Mouse (Mus musculus): ENCODE measurements around the gene Pcdh15. TPM values are rescaled to one million over a fixed set of nuclear protein-coding genes. Genes with fewer than 3 reads are reported as not detected.

Gene Pcdh15
- total RNA-seq, 4 experiments from 2014 or later = 15.2 to 28.9 (median 19.3) TPM

DNA sequence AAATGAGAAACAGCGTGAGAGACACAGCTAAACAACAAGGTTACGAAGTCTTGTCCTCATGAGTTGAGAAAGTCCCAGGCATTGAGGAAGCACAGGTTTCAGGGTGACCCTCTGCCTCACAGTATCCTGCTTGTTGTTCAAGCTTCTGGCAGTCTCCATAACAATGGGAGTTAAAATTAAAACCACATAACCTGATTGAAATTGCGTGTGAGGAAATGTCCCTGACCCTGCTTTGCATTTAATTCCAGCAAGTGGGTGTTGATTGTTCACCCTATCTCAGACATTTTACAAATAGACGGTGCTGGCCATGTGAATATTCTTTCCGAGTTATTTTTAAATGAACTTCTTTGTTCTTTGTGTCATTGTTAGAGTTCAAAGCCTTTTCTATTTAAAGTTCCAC lies 1171.8 kb downstream of the Pcdh15 start:
- DNase-seq (ENCODE audit: low spot score in 2 of 2) = no peak

DNA sequence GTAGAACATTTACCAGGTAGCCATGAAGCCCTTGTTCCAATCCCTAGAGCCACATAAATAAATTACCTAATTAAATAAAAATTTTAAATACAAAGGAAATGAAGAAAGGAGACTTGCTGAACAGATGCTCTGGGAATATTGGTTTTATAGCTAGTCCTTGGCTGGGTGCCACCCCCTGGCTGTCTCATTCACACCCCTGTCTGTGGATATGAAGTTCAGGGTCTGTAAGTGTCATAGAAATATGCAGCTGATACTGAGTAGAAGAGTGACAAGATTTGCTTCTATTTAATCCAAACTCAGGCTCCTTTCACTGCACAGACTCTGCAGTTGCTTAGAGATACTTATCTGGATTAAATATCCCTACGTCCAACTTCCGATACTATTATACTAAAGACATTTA lies 1205.0 kb downstream of the Pcdh15 start:
- DNase-seq (ENCODE audit: low spot score in 2 of 2) = no peak

DNA sequence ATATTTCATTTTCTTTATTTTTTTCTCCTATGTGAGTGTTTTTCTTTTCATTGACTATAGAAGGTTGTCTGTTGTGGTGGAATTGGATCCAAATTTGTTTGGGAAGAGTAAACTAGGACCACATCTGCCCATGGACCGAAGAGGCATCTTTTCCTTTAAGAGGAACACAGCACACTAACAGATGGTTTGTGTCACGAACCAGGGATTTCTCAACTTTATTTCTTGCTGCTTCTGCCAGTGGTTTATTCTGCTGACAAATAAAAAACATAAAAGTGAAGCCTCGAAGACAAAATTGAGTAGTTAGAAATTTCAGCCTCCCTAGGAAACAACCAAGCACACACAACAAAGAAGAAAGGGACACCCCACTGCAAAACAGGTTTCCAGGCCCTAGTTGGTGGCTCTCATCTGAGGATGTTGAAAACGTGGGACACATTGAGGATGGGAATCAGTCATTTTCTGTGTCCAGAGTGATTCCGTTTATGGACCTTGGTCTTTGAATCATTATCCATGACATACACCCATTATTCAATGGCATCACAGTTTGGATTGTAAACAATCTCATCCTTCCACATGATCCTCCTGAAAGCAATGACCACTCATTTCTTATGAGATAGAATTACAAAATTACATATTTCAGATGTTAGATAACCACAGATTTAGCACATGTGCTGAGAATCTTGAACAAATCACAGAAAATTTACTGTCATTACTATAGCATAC lies 1206.5 kb downstream of the Pcdh15 start:
- no peak for DNase-seq (ENCODE audit: low spot score in 2 of 2)

DNA sequence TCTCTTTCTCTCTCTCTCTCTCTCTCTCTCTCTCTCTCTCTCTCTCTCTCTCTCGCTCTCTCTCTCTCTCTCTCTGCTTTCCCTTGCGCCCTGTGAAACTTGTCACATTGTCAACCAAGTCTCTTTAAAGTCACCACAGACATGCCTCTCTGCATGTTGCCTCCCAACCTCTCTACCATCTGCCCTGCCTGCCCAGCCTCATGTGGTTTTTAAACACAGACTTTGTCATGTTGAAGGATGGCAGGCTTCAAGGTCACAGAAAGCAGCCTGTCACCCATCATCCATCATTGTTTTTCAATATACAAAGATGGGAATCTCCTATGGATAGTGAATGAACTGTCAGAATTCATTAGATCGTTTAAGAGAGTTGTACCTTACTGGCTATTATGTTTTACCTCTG lies 1207.9 kb downstream of the Pcdh15 start:
- no peak for DNase-seq (ENCODE audit: low spot score in 2 of 2)

DNA sequence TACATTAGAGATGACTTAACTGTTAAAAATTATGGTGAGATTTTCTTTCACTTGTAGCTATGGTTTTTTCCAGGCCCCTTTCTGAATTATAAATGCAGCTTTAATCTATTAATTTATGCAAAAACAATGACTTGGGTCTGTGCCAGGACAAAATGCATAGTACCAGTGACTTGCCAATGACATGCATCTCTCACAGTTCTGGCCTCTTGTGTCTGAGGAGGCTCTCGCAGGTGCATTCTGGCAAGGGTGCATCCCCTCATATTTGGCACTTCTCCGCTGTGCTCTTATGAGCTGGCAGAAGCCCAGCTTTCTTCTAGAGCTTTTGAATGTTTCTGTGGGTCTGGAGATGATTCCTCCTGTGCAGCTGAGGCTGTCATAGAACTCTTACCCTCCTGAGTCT lies 1216.9 kb downstream of the Pcdh15 start:
- DNase-seq (ENCODE audit: low spot score in 2 of 2) = no peak

DNA sequence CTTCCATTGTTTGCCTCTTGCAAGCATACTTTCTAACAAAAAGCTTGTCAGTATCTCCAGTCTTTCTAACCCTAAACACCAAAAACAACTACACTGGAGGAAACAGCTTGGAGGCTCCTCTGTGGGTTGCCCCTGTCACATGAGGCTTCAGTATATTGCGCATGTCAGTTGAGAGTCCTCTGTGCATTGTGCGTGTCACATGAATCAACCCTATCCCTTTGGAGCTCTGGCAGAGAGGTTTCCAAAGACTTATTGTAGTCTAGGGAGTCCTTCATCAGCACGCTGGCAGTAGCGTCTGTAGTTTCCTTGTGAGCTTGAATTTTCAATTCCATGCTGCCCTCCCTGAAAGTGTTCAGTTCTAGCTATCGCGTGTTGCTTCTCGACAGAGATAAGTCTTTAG lies 1236.3 kb downstream of the Pcdh15 start:
- DNase-seq (ENCODE audit: low spot score in 2 of 2) = no peak

DNA sequence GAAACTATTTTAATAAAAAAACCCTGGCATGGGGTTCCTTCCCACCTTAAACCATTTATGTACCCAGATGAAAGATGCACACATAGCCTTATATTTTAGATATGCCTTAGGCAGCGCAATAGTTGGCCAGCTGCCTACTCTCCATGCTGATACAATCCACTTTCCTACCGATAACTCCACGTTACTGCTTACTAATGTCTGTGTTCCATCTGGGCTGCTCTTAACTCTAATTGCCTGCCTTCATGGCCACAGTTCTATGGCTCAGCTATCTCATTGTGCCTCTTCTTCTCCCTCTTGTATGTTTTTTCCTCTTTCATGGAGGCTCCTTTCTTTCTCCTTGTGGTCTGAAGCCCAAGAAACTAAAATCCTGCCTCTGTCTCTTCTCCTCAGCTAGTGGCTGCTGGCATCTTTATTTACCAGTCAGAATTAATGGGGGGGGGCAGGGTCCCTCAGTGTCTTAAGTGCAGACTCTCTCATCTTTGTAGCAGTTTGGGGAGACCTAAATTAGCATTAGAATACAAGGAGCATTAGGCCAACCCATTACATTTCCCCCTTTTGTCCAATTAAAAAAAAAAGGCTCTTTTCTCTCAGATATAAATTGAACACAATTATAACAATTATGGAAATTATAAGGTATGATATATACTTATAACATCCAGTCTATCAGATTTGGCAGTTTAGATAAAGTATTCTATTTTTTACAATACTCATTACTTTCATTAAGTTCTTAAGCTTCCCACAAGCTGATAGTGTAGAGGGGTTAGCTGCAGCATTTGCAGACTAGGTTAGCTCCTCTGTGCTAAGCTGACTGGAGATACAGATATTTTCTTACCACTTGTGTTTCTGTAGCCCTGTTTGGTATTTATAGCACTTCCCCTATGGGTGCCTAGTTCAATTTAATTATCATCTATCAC lies 1240.4 kb downstream of the Pcdh15 start:
- no peak for DNase-seq (ENCODE audit: low spot score in 2 of 2)

DNA sequence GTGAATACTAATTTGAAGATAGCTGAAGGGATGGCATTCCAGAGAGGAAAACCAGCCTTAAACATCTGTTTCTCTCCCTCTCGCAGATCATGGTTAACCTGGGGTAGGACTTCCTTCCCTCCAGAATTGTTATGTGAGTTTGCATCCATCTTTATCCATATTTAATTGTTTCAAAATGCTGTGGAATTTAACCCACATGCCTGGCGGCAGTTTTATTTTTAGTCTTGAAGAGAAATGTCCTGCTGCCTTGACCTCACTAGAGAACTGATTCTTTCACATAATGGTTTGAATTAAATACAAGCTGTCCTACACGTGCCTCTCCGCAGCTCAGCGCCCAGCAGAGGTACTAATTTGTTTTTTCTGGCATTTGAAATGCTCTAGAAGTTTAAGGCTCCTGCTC lies 1260.4 kb downstream of the Pcdh15 start:
- DNase-seq (ENCODE audit: low spot score in 2 of 2) = no peak

DNA sequence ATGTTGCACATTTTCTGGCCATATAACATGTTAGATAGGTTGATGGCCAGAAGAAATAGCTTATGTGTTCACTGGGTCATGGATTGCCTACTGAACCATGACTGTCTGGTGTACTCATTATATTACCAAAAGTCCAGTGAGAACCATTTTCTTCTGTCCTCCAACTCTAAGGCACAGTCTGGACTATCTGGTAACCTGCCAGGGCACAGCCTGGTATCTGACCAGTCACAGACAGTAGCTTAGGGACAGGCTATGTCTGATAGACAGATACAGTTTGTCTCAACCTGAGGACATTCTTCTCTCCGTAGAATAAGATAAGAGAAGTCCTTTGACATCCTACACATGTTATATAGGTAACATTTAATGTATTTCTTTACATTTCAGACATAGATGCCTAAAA lies 1279.6 kb downstream of the Pcdh15 start:
- DNase-seq (ENCODE audit: low spot score in 2 of 2) = no peak

DNA sequence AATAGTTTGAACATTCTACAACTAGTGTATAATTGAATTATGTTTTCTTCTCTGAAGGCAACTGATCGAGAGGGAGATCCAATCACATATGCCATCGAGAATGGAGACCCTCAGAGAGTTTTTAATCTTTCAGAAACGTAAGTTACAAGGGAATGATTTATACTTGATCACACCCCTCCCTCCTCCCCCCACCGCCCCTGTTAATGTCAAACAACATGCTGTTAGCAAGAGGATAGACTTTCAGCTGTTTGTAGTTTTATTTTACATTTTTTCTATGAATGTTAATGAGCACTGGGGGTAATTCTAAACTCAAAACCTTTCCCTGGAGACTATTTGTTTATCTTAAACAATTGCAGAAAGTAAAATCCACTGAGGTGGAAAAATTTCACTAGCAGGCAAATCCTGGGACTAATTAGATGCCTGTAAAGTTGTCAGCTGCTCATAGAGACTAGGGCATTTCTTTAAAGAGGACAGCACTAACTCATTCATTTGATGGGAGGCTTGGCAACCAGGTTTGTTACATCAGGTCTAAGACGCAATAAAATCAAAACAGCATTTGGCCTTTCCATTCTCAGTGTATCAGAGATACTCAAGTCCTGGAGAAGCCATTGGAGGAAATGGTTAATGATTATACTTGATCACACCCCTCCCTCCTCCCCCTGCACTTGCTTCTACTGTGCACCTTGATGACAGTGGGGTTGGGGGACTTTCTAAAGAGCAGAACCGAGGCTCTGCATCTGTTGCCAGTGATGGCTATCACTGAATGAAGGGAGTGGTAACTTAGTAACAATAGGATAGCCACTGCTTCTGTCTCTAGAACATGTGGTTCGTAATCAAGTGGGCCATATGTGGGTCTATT lies 1280.4 kb downstream of the Pcdh15 start:
- no peak for DNase-seq (ENCODE audit: low spot score in 2 of 2)

DNA sequence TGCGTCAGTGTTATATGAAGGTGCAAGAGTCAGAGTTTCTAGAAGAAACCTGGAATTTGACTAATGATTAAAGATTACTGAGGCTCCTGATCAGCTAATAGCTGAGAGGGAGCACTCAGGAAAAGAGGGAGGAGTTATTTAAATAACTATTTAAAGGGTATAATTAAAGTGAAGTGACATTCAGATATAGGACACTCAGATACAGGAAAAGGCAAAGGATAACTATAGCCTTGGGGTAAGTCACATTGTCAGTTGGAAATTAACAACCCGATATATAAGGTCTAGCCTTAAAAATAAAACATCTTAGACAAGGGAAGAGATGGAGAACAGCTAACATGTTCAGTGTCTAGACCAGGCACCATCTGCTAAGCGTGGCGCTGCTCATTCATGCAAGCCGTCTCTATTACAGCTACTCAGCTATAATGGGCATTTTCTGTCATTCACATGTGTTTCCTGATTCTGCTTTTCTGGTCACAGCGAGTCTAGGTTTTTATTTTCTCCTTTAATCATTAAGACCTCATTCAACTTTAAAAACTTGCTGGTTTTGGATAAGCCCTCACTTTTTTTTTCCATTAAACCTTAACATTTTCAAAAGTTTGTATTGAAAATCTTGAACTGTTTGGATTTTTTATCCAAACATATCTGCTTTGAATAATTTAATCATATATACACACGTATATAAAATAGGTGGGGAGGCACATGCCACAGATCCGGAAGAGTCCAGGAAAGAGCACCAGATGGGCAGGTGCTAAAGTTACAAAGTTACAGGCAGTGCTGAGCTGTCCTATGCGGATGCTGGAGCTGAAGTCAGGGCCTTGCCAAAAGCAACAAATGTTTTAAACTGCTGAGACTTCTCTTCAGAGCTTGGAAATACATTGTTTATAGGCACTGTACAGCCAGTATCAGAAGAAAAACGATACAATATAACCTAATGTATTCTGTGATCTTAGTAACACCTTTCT lies 1288.7 kb downstream of the Pcdh15 start:
- no peak for DNase-seq (ENCODE audit: low spot score in 2 of 2)

DNA sequence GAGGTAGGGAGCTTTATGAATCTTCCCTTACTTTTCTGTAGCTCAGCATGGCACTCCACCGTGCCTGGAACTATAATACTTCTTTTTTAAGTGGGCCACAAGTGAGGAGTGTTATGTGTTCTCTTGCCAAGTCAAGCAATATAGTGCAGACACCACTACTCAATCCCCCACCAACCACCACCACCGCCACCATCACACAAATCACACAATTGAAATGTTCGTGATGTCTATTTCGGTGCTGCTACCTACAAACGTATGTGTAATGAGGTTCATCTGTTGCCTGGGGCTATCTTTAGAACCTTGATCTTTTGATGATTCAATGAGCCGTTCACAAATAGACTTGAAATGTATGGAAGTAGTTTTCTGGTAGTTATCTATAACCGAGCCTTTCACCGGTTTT lies 1304.0 kb downstream of the Pcdh15 start:
- peak in 1 of 2 experiments; percentile 23 for DNase-seq (ENCODE audit: low spot score in 2 of 2)

DNA sequence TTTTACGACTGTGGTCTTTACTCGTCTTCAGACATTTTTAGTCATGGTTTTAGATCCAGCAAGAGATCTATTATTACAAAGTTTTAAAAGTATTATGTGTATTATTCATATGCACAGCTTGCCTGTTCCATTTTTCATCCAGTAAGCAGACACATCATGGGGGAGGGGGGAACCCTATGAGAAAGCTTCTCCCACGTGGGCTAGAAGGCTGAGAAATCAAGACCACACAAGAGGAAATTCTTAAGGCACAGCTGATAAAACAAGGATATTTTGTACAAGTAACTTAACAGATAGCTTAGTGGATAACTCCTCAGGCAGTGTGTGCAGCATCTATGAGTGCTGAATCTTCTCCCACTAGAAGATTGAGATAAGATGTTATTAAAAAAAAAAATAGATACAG lies 1314.9 kb downstream of the Pcdh15 start:
- DNase-seq (ENCODE audit: low spot score in 2 of 2) = no peak

DNA sequence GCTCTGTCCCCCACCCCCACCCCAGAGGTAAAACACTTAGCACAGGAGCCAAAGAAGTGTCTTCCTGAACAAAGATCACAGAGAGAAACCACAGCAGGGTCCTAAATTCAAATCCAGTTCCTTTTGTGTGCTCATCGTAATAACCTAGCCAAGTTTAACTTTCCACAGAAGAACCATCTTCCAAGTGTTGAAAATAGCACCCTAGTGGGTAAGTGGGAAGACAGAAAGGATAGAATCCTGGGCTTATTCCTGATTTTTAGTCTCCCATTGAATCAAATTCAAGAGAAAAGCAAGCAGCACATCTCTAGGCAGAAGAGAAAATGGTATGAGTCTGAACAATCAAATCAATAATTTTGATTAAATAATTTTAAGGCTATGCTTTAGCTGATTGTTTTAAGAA lies 1315.8 kb downstream of the Pcdh15 start:
- no peak for DNase-seq (ENCODE audit: low spot score in 2 of 2)

DNA sequence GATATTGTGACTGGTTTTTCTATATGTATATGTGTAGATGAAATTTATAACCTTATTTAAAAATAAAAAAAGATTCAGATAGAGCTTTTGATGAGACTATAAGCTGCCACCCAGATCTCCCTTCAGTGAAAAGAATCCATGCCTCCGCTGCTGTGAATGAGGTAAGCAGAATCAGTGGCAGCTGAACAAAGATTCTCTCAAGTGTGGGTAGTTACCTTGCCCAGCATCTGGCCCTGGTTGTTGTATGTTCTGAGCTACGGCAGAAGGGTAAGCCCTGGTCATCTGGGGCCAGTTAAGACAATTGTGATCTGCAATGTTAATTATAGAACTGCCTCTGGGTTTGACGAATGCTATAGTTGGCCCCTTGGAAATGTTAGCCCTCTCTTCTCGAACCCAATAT lies 1316.2 kb downstream of the Pcdh15 start:
- DNase-seq (ENCODE audit: low spot score in 2 of 2) = no peak

DNA sequence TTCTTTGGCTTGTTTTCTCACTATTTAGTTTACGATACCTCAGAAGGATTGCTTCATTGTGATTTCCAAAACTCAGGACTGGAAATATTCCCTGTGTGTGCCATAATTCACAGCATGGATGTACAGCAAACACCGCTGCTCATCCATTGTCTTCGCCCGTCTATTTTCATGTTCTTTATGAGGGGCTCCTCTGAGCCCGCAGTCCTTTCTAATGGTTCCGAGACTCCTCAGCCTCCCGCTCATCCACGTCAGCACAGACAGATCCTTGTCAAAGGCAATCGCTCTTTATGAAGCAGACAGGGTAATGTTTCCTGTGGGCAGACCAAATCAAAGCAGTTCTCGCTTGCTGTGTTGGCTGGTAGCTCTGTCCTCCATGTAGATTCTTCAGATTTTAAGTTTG lies 1316.8 kb downstream of the Pcdh15 start:
- no peak for DNase-seq (ENCODE audit: low spot score in 2 of 2)

DNA sequence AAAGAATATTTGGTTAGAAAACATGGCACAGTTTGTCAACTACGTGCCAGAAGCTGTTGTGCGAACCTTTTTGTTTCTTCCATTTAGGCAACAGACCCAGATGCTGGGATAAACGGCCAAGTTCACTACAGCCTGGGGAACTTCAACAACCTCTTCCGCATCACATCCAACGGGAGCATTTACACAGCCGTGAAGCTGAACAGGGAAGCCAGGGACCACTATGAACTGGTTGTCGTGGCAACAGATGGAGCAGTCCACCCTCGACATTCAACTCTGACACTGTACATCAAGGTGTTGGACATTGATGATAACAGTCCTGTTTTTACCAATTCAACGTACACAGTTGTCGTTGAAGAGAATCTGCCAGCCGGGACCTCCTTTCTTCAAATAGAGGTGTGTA lies 1350.9 kb downstream of the Pcdh15 start:
- no peak for DNase-seq (ENCODE audit: low spot score in 2 of 2)

DNA sequence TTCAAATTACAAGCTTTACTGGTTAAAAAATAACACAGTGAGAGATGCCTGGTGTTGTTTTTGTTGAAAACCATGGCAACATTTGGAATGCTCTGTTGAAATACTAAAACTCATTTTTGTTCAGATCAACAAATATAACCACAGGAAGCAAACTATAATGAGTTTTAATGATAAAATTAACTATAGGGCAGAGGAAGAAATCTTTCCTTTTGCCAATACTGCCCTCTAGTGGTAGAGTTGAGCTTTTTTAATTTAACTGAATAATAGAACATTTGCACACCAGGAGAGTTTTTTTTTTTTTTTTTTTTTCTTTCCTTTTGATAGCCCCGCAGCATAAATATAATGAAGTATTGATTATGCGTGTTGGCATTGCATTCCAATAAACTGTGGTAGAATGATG lies 1364.8 kb downstream of the Pcdh15 start:
- DNase-seq (ENCODE audit: low spot score in 2 of 2) = no peak

DNA sequence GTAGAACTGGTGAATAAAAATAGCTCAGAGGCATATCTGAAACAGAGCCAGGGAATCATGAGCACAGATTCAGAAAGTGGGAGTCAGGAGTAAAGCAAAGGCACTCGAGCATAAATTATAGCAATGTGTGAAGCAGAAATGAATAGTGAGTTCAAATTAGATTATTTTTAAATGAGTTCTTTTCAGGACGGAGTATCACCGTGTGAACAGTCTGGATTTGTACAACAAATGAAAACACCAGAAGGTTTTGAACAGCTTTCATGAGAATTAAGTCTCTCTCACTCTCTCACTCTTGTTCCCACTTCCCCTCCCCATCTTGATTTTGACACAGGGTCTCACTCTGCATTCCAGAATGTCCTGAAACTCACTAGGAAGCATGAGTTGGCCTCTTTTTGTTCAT lies 1381.6 kb downstream of the Pcdh15 start:
- DNase-seq (ENCODE audit: low spot score in 2 of 2) = no peak

DNA sequence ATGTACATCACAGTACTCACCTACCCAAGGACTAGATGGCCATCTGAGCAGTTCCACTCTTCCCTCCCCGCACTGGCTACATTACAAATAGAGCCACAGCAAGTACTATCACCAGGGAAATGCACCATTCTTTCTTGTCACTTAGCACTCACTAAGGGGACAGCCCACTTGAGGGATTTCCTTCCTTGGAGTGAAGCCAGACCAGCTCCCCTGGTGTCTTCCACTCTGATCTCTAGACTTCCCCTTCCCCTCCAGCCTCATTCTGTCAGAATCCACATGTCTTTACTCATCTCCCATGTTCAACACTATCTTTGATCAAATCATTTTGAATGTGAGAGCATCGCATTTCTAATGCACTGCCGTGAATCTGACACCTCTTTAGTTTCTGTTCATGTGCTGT lies 1413.2 kb downstream of the Pcdh15 start:
- no peak for DNase-seq (ENCODE audit: low spot score in 2 of 2)

DNA sequence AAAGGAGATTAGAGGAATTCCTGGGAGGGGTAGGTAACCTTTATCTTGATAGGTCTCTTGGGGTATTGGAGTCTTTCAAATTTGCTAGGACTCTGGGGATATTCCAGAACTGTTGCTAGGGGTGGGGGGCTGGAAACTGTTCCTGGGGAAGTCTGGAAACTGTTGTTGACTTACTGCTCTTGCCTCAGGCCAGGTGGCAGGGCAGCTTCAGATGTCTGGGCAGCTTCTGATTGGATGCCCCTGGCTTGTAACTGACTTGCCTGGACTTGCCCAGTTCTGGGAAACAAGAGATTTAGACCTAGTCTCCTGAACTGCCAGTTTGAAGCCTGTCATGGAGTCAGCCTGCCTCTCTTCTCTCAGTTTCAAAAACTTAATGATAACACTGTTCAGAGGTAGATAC lies 1414.6 kb downstream of the Pcdh15 start:
- no peak for DNase-seq (ENCODE audit: low spot score in 2 of 2)

All from layer of hippocampus, adult 8-10 months (tissue).